Mouse (Mus musculus): ENCODE data around the gene Gm10964.

Gm10964 gene

GRCm38 (mm10) chr3:103734696-103735519 is 4.3 kb upstream of the Gm10964 start:
- peak; percentile 88 for DNase-seq (ENCODE audit: low read depth)

GRCm38 (mm10) chr3:103735776-103736600 is 3.2 kb upstream of the Gm10964 start:
- no peak for DNase-seq (ENCODE audit: low read depth)

- DNase-seq (ENCODE audit: low read depth) = peak; percentile 69
These were observed 2.0 kb upstream of the Gm10964 start for GRCm38 (mm10) chr3:103737061-103737754.

GRCm38 (mm10) chr3:103737778-103738571 is 1.2 kb upstream of the Gm10964 start, which contains the start of gene Olfml3:
TSS of gene Olfml3 (minus strand) at chr3:103738001.
- DNase-seq (ENCODE audit: low read depth) = peak; percentile 97

GRCm38 (mm10) chr3:103740342-103740741 is 1.2 kb downstream of the Gm10964 start:
- DNase-seq (ENCODE audit: low read depth) = no peak

GRCm38 (mm10) chr3:103743208-103743607 is 4.0 kb downstream of the Gm10964 start:
- no peak for DNase-seq (ENCODE audit: low read depth)

- DNase-seq (ENCODE audit: low read depth) = no peak
These were observed 6.0 kb downstream of the Gm10964 start for GRCm38 (mm10) chr3:103745001-103745770.

GRCm38 (mm10) chr3:103746711-103747110 is 7.5 kb downstream of the Gm10964 start:
- no peak for DNase-seq (ENCODE audit: low read depth)

GRCm38 (mm10) chr3:103751558-103751957 is 12.4 kb downstream of the Gm10964 start:
- no peak for DNase-seq (ENCODE audit: low read depth)

GRCm38 (mm10) chr3:103755351-103755750 is 16.2 kb downstream of the Gm10964 start:
- no peak for DNase-seq (ENCODE audit: low read depth)

- DNase-seq (ENCODE audit: low read depth) = no peak
These were observed 17.8 kb downstream of the Gm10964 start for GRCm38 (mm10) chr3:103756920-103757319.

- no peak for DNase-seq (ENCODE audit: low read depth)
These were observed 19.3 kb downstream of the Gm10964 start for GRCm38 (mm10) chr3:103758456-103758855.

- DNase-seq (ENCODE audit: low read depth) = peak; percentile 81
These were observed 20.2 kb downstream of the Gm10964 start for GRCm38 (mm10) chr3:103759261-103759970.

- no peak for DNase-seq (ENCODE audit: low read depth)
These were observed 27.6 kb downstream of the Gm10964 start for GRCm38 (mm10) chr3:103766789-103767188.

- DNase-seq (ENCODE audit: low read depth) = peak; percentile 83
These were observed 32.5 kb downstream of the Gm10964 start for GRCm38 (mm10) chr3:103771531-103772130.

- DNase-seq (ENCODE audit: low read depth) = no peak
These were observed 33.7 kb downstream of the Gm10964 start for GRCm38 (mm10) chr3:103772846-103773245.

- DNase-seq (ENCODE audit: low read depth) = no peak
These were observed 34.3 kb downstream of the Gm10964 start for GRCm38 (mm10) chr3:103773508-103773907.

GRCm38 (mm10) chr3:103774009-103774408 is 34.8 kb downstream of the Gm10964 start:
- DNase-seq (ENCODE audit: low read depth) = no peak

- no peak for DNase-seq (ENCODE audit: low read depth)
These were observed 38.8 kb downstream of the Gm10964 start for GRCm38 (mm10) chr3:103777940-103778339.

- no peak for DNase-seq (ENCODE audit: low read depth)
These were observed 39.5 kb downstream of the Gm10964 start for GRCm38 (mm10) chr3:103778660-103779059.
